Mouse (Mus musculus) urinary bladder, adult 2 months (tissue): ENCODE measurements around the gene Prss29. TPM values are rescaled to one million over a fixed set of nuclear protein-coding genes. Genes with fewer than 3 reads are reported as not detected.

Source experiments
- DNase-seq: peaks from one replicate; pipeline ENCODE4 v3.0.0; 2022; ENCODE audit warnings: low spot score
- polyA plus RNA-seq: library from polyadenylated mRNA; depleted of rRNA; stranded (reverse); fragments of >200 nt; gene quantifications from 2 replicates; pipeline ENCODE4 v1.2.3, GENCODE M21; 2012; rRNA removed

The Prss29 gene
- not detected in 2 replicates for polyA plus RNA-seq

- DNase-seq = no peak
These were observed at the start of gene Prss29 for GRCm38 (mm10) chr17:25318354-25318753. Gene Prss29, plus strand, starts transcription at chr17:25318654.

DNA sequence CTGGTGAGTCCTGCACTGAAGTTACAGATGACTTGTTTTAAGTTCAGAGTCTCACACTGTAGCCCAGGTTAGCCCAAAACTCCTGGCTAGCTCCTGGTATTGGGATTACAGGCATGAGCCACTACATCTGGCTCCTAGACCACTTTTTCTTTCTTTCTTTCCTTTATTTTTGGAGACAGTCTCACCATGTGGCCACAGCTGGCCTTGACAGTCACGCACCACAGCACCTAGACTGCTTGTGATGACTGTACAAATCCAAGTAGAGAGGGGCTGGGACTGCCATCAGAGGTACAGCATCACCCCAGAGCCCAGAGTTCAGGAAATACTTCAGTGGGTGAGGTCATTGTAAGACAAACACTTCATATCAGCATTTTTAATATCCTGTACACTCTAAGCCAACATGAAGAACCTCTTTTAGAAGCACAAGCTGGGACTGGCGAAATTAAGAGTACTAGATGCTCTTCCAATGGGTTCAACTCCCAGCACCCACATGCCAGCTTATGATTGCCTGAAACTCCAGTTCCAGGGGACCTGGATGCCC is 47.6 kb upstream of the Prss29 start:
- no peak for DNase-seq

- no peak for DNase-seq
These were observed 46.1 kb upstream of the Prss29 start for GRCm38 (mm10) chr17:25272326-25272725.

- DNase-seq = peak; percentile 94
These were observed 45.3 kb upstream of the Prss29 start for GRCm38 (mm10) chr17:25272951-25273705.

DNA sequence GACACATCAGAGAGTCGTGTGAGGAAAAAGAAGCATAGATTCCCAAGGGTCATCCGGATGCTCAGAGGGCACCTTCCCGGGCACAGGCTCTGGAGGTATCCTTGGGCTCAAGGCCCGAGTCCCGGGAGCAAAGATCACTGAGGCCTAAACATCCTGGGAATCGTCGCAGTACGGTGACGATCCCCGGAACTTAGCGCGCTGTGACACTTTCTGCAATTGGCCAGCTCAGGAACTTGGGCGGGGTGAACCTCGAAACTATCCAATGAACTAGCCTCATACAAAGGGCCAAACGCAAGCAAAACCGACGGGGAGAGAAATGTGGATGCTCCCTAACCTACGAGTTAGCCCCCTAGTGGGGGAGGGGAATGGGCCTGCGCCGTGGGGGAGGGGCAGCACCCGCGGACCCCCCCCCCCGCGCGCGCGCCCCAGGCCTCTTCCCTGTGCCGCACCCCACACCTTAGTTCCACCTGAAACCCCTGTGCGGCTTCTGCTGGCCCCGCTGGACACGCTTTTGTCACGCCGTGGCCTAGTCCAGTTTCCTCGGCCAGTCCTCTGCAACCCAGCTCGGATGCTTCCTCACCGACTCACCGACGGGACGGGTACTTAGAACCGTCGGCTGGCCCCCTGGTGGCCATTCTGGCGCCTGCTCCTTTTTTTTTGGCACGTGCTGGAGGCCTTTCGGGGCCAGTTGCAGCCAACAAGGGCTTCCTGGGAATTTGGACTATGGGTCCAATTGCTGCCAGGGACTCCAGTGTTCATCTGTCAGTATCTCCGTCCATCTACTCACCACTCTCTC is 44.5 kb upstream of the Prss29 start:
- peak; percentile 91 for DNase-seq

DNA sequence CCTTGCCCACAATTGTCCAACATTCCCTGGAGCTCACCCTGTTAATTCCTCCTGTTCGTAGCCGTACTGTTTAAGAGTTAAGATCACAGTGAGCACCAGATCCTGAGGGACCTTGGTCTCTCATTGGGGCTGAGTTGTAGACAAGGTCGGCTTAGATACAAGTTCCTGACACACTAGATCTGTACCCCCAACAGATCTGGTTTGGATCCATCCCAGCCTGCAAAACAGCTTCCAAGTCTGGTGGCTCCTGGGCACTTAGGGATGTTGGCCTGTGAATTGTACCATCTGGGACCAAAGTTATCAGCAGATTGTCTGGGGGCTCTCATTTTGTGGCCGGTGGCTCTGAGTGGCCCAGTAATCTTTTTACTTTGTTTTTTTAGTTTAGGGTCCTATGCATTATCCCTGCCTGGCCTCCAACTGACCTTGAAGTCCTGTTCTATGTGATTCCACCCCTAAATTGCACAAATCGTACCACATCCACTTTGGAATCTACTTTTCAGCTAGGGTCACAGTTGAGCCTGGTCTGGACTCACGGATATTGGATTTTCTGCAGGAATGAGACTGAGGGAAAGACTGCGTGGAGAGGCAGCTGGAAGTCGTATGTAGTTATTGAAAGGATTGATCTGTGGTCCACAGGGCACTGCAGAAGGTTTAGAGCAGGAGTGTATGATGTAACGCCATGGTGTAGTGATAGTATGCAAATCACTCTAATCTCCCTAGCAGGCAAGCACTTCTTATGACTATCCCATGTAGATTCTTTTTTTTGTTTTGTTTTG is 43.7 kb upstream of the Prss29 start, which contains the start of gene Ube2i:
Ube2i (minus strand) TSS at position 52 of the 776 bp plus-strand sequence.
- DNase-seq = no peak

- DNase-seq = no peak
These were observed 42.6 kb upstream of the Prss29 start for GRCm38 (mm10) chr17:25275833-25276232.

- no peak for DNase-seq
These were observed 36.3 kb upstream of the Prss29 start for GRCm38 (mm10) chr17:25282133-25282532.

DNA sequence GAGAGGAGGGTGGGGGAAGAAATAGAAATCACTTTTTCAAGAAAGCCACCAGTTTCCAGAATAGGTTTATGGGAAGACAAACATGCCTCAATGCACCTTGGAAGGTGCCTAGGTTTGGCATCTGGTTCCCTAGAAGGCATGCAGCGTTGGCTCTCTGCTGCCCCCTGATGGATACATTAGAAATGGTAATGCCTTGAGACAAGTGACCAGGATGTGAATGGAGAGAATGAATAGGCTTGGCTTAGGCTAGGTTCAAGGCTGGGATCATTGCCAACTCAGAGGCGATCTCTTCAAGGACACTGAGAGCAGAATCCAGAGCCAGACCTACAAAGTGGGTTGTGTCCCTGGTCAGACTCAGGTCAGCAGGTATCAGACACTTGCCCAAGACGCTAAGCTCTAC is 33.4 kb upstream of the Prss29 start:
- DNase-seq = no peak

GRCm38 (mm10) chr17:25288842-25289241 is 29.6 kb upstream of the Prss29 start:
- DNase-seq = no peak

DNA sequence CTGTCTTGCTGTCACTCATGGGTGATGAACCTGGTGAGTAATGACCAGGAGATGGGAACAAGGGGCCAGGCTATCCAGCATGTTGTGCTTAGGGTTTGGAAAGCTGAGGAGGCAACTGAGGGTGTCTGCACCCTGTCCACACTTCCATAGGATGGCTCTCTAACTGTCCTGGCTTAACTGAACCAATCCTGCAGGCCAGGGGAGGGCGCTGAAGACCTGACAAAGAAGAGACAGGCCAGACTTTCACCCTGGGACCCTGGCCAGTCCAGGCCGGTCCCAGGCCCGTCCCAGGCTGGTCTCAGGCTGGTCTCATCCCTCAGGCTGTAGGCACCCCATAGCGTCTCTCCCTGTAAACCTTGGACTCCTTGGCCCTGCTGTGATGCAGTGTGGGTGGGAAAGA is 28.0 kb upstream of the Prss29 start:
- no peak for DNase-seq

GRCm38 (mm10) chr17:25293495-25293894 is 25.0 kb upstream of the Prss29 start:
- DNase-seq = no peak

- no peak for DNase-seq
These were observed 24.3 kb upstream of the Prss29 start for GRCm38 (mm10) chr17:25294111-25294510.

GRCm38 (mm10) chr17:25298094-25298493 is 20.4 kb upstream of the Prss29 start, which contains the start of gene Prss34:
Gene Prss34, plus strand, starts transcription at chr17:25298394.
- no peak for DNase-seq

DNA sequence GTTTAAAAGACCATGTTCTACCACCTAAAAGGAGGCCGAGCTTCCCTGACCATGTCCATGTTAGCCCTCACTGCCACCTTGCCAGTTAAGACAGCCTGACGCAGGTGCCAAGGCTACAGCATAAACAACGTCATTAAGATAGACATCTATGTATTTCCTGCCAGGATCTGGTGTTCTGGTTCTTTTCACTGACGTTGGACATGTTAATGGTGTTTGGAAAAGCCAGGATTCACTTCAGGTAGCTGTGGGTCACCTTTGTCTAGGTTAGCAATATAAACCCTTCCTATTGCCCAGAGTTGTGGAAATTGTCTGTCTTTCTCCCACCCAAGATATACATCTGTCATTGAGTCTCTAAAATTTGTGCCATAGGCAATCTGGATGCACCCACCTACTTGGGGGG is 10.1 kb upstream of the Prss29 start, which contains the start of gene Prss28:
Prss28 (plus strand) TSS at position 301 of the 400 bp plus-strand sequence.
- no peak for DNase-seq

DNA sequence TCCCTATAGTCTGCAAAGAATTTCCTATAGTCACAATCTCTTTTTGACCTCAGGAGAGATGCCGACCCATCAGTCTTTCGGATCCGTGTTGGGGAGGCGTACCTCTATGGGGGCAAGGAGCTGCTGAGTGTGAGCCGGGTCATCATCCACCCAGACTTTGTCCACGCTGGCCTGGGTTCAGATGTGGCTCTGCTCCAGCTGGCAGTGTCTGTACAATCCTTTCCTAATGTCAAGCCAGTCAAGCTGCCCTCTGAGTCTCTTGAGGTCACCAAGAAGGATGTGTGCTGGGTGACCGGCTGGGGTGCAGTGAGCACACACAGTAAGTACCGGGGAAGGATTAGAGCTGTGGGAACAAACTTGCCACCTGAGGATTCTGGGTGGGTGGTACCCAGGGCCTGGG is 2.4 kb downstream of the Prss29 start:
- no peak for DNase-seq

DNA sequence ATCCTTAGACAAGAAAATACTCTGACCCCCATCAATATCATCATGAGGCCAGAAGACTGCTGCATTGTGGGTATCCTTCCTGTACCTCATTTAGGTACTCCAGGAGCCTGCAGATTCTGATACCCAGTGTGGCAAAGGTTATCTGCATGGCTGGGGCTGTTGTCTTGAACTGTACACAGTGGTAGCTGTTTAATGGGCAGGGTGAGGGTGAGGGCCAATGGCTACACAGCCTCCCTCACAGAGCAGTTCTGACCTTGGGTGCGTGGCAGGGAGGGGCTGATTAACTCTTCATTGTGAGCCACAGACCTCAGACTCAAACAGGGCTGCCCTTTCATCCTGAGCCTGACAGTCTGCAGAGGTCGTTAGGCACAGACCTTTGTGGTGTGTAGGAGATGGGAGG is 4.5 kb downstream of the Prss29 start:
- DNase-seq = no peak

DNA sequence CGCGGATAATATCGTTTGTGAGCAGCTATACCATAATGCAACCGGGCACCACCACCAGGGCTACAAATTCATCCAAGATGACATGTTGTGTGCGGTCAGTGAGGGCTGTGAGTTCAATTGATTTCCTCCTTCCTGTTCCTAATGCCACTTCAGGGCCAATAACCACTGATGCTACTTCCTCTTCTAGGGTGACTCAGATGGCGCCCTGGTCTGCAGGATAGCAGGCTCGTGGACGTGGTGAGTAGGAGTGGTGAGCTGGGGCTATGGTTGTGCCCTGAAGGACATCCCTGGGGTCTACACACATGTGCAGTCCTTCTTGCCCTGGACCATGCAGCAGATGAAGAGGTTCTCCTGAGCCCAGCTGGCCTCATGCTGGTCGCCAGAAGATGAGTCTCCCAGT is 13.9 kb downstream of the Prss29 start:
- DNase-seq = no peak

GRCm38 (mm10) chr17:25333943-25334342 is 15.5 kb downstream of the Prss29 start:
- DNase-seq = peak; percentile 47

- DNase-seq = no peak
These were observed 19.8 kb downstream of the Prss29 start for GRCm38 (mm10) chr17:25338218-25338617.

GRCm38 (mm10) chr17:25340003-25340402 is 21.5 kb downstream of the Prss29 start:
- no peak for DNase-seq

- DNase-seq = no peak
These were observed 23.0 kb downstream of the Prss29 start for GRCm38 (mm10) chr17:25341490-25341889.
